ENCODE assay signal across 20 mouse cellular contexts in genomic region chr17:27331630-27332029, GRCm38 (mm10).
"Had no signal": no experiment of that assay in that cellular context is flagged by ENCODE, and none has a peak within 500 bp of the region (broad histone marks: within the 10 kb centered on the region; RNA-seq: fewer than 3 reads in every experiment).

No protein-coding gene starts in this region.

- H3K4me3 ChIP-seq: heart, embryonic 10.5 days; heart, embryonic 12.5 days; hindbrain, embryonic 13.5 days; hindbrain, embryonic 15.5 days; kidney, embryonic 15.5 days; limb, embryonic 13.5 days; limb, embryonic 15.5 days; liver, embryonic 12.5 days had no signal

- H3K27me3 ChIP-seq: hindbrain, embryonic 15.5 days; kidney, embryonic 15.5 days had no signal

- H3K36me3 ChIP-seq: heart, embryonic 10.5 days; heart, embryonic 12.5 days; hindbrain, embryonic 13.5 days; hindbrain, embryonic 15.5 days; kidney, embryonic 15.5 days; limb, embryonic 13.5 days; limb, embryonic 15.5 days; liver, embryonic 12.5 days had no signal

- H3K27ac ChIP-seq: heart, embryonic 10.5 days; hindbrain, embryonic 13.5 days; hindbrain, embryonic 15.5 days; hindbrain, postnatal 0 days; kidney, embryonic 15.5 days; kidney, postnatal 0 days; limb, embryonic 13.5 days; limb, embryonic 15.5 days; liver, embryonic 12.5 days; liver, embryonic 14.5 days had no signal

- DNase-seq: gastrocnemius, postnatal 14 days; gastrocnemius, postnatal 36 days; heart, adult 18-20 months; heart, postnatal 10 days; heart, postnatal 36 days; kidney, adult 18-20 months; layer of hippocampus, adult 9-11 months; layer of hippocampus, postnatal 36 days; left cerebral cortex, postnatal 4 days had no signal
